Mouse (Mus musculus): ENCODE measurements at regions not wholly inside any gene's neighbourhood (a gene's known extent, or its start where the extent isn't known, plus 50 kb on each side); places are given as distances from the start of the nearest gene placed in this dataset.
"Not testable (repeated sequence)": the region's sequence is repeated elsewhere in the genome, so short reads cannot be mapped to it uniquely, and the experiment has no call there.

- TF ChIP-seq EP300, CTCF (IDR thresholded peaks at IDR 0.05; ENCODE audit: low read depth): not testable (repeated sequence)
These were observed 319.4 kb downstream of the Rapgef2 start for GRCm38 (mm10) chr3:78966683-78967549.

All from liver, embryonic 14.5 days (tissue).